Mouse (Mus musculus) MEL (cell line): Measurements from ENCODE around the gene Pisd. TPM values are rescaled to one million over a fixed set of nuclear protein-coding genes. Genes with fewer than 3 reads are reported as not detected.

Experiments used
- DNase-seq: peaks from one replicate; pipeline ENCODE4 v3.0.0; 2011; ENCODE audit warnings: low read depth, low spot score
- H3K27ac ChIP-seq: 2 replicates; pipeline ENCODE4 v1.5.1; 2012; ENCODE audit warnings: low read depth, mild to moderate bottlenecking, control low read depth, low read length, moderate library complexity; ENCODE audit not compliant: control insufficient read depth
- H3K27me3 ChIP-seq, 2 experiments: fragments of 150-350 bp in 1 of 2; sonication (generic) in 1 of 2; 2 replicates each; pipeline ENCODE4 v1.6.1; 2012; ENCODE audit warnings: low read length in 2 of 2, mild to moderate bottlenecking in 2 of 2, improper control_type of control experiment in 1 of 2, moderate library complexity in 1 of 2; ENCODE audit not compliant: insufficient read depth in 2 of 2, control insufficient read depth in 1 of 2
- H3K36me3 ChIP-seq, 2 experiments: 2 replicates each; pipeline ENCODE4 v1.6.1; 2012 to 2014; ENCODE audit warnings: low read length in 2 of 2, improper control_type of control experiment in 1 of 2, inconsistent platforms in 1 of 2, mild to moderate bottlenecking in 1 of 2; ENCODE audit not compliant: insufficient read depth in 2 of 2, control insufficient read depth in 1 of 2
- H3K4me1 ChIP-seq, 2 experiments: fragments of 150-350 bp in 1 of 2; sonication (generic) in 1 of 2; 2 replicates each; pipeline ENCODE4 v1.6.1; 2012; ENCODE audit warnings: low read length in 2 of 2, improper control_type of control experiment in 1 of 2, mild to moderate bottlenecking in 1 of 2; ENCODE audit not compliant: insufficient read depth in 2 of 2, control insufficient read depth in 1 of 2
- H3K4me3 ChIP-seq, 2 experiments: fragments of 150-350 bp in 1 of 2; sonication (generic) in 1 of 2; 2 replicates each; pipeline ENCODE4 v1.5.1; 2012; ENCODE audit warnings: low read depth in 2 of 2, low read length in 2 of 2, mild to moderate bottlenecking in 2 of 2, moderate library complexity in 2 of 2, control low read depth in 1 of 2, improper control_type of control experiment in 1 of 2; ENCODE audit not compliant: control insufficient read depth in 1 of 2, insufficient read depth in 1 of 2
- H3K79me2 ChIP-seq: 2 replicates; pipeline ENCODE4 v1.6.1; 2012; ENCODE audit warnings: mild to moderate bottlenecking, low read length, moderate library complexity; ENCODE audit not compliant: control insufficient read depth, poor library complexity, insufficient read depth
- H3K9ac ChIP-seq: 2 replicates; pipeline ENCODE4 v1.6.1; 2012; ENCODE audit warnings: low read depth, mild to moderate bottlenecking, control low read depth, low read length, moderate library complexity; ENCODE audit not compliant: control insufficient read depth, poor library complexity, severe bottlenecking
- H3K9me3 ChIP-seq: fragments of 150-350 bp; sonication (generic); replicated peaks from 2 replicates; pipeline ENCODE4 v1.6.1; 2012; ENCODE audit warnings: mild to moderate bottlenecking, low read length, improper control_type of control experiment, moderate library complexity; ENCODE audit not compliant: insufficient read depth
- BHLHE40 ChIP-seq: IDR thresholded peaks from 2 replicates; pipeline ENCODE4 v1.6.1; 2012; ENCODE audit warnings: low read depth, mild to moderate bottlenecking, inconsistent platforms, low read length, improper control_type of control experiment, borderline replicate concordance
- CHD1 ChIP-seq: IDR thresholded peaks from 2 replicates; pipeline ENCODE4 v1.6.1; 2012; ENCODE audit warnings: low read depth, mild to moderate bottlenecking, inconsistent platforms, low read length, improper control_type of control experiment
- CHD2 ChIP-seq: IDR thresholded peaks from 2 replicates; pipeline ENCODE4 v1.6.1; 2011; ENCODE audit warnings: low read length, improper control_type of control experiment
- CTCF ChIP-seq, 3 experiments: IDR thresholded peaks in 2 of 3; conservative IDR thresholded peaks in 1 of 3; 2 replicates each; pipeline ENCODE4 v1.5.1; 2011 to 2012; ENCODE audit warnings: low read length in 3 of 3, low read depth in 2 of 3, mild to moderate bottlenecking in 2 of 3, improper control_type of control experiment in 1 of 3, inconsistent platforms in 1 of 3, mixed read lengths in 1 of 3, moderate library complexity in 1 of 3; ENCODE audit not compliant: control insufficient read depth in 1 of 3, insufficient read depth in 1 of 3, poor library complexity in 1 of 3, severe bottlenecking in 1 of 3
- E2F4 ChIP-seq: IDR thresholded peaks from 2 replicates; pipeline ENCODE4 v1.6.1; 2011; ENCODE audit warnings: low read depth, low read length, improper control_type of control experiment, borderline replicate concordance
- ELF1 ChIP-seq: IDR thresholded peaks from 2 replicates; pipeline ENCODE4 v1.6.1; 2014; ENCODE audit warnings: low read depth, mild to moderate bottlenecking, inconsistent platforms, low read length, improper control_type of control experiment, moderate library complexity
- EP300 ChIP-seq, 2 experiments: IDR thresholded peaks; 2 replicates each; pipeline ENCODE4 v1.6.1; 2011; ENCODE audit warnings: improper control_type of control experiment in 2 of 2, low read length in 2 of 2, low read depth in 1 of 2, mild to moderate bottlenecking in 1 of 2
- ETS1 ChIP-seq: IDR thresholded peaks from 2 replicates; pipeline ENCODE4 v1.6.1; 2012; ENCODE audit warnings: low read depth, mild to moderate bottlenecking, inconsistent platforms, low read length, improper control_type of control experiment, moderate library complexity
- GABPA ChIP-seq: IDR thresholded peaks from 2 replicates; pipeline ENCODE4 v1.6.1; 2012; ENCODE audit warnings: low read depth, mild to moderate bottlenecking, inconsistent platforms, low read length, improper control_type of control experiment, moderate library complexity
- GATA1 ChIP-seq: IDR thresholded peaks from 2 replicates; pipeline ENCODE4 v1.6.1; 2011; ENCODE audit warnings: low read depth, low read length, improper control_type of control experiment
- HCFC1 ChIP-seq: IDR thresholded peaks from 2 replicates; pipeline ENCODE4 v1.6.1; 2012; ENCODE audit warnings: low read depth, mild to moderate bottlenecking, inconsistent platforms, low read length, improper control_type of control experiment, moderate library complexity
- JUND ChIP-seq: IDR thresholded peaks from 2 replicates; pipeline ENCODE4 v1.6.1; 2011; ENCODE audit warnings: low read depth, mild to moderate bottlenecking, improper control_type of control experiment, low read length
- KAT2A ChIP-seq: conservative IDR thresholded peaks from 2 replicates; pipeline ENCODE4 v1.6.1; 2012; ENCODE audit warnings: low read depth, low read length, improper control_type of control experiment, inconsistent platforms
- MAFK ChIP-seq: IDR thresholded peaks from 2 replicates; pipeline ENCODE4 v1.6.1; 2011; ENCODE audit warnings: low read depth, mild to moderate bottlenecking, low read length, improper control_type of control experiment, borderline replicate concordance
- MAX ChIP-seq: IDR thresholded peaks from 2 replicates; pipeline ENCODE4 v1.6.1; 2011; ENCODE audit warnings: low read length, improper control_type of control experiment
- MAZ ChIP-seq: IDR thresholded peaks from 2 replicates; pipeline ENCODE4 v1.6.1; 2012; ENCODE audit warnings: low read depth, mild to moderate bottlenecking, inconsistent platforms, low read length, improper control_type of control experiment
- MEF2A ChIP-seq: IDR thresholded peaks from 2 replicates; pipeline ENCODE4 v1.6.1; 2014; ENCODE audit warnings: low read depth, mild to moderate bottlenecking, inconsistent platforms, low read length, improper control_type of control experiment; ENCODE audit not compliant: poor library complexity, insufficient replicate concordance, severe bottlenecking; ENCODE audit errors: extremely low read depth
- MYB ChIP-seq: IDR thresholded peaks from 2 replicates; pipeline ENCODE4 v1.6.1; 2011; ENCODE audit warnings: mild to moderate bottlenecking, low read depth, low read length, improper control_type of control experiment
- MYC ChIP-seq: IDR thresholded peaks from 2 replicates; pipeline ENCODE4 v1.6.1; 2011; ENCODE audit warnings: low read depth, mild to moderate bottlenecking, low read length, improper control_type of control experiment, moderate library complexity
- NELFE ChIP-seq: IDR thresholded peaks from 2 replicates; pipeline ENCODE4 v1.6.1; 2011; ENCODE audit warnings: low read depth, low read length, improper control_type of control experiment
- NRF1 ChIP-seq: IDR thresholded peaks from 2 replicates; pipeline ENCODE4 v1.6.1; 2014; ENCODE audit warnings: low read depth, mild to moderate bottlenecking, inconsistent platforms, low read length, improper control_type of control experiment, moderate library complexity; ENCODE audit not compliant: poor library complexity, insufficient read depth, severe bottlenecking
- POLR2A ChIP-seq, 2 experiments: IDR thresholded peaks; 2 replicates each; pipeline ENCODE4 v1.6.1; 2011 to 2012; ENCODE audit warnings: low read length in 2 of 2, mild to moderate bottlenecking in 2 of 2, control low read depth in 1 of 2, improper control_type of control experiment in 1 of 2, low read depth in 1 of 2, moderate library complexity in 1 of 2; ENCODE audit not compliant: control insufficient read depth in 1 of 2, insufficient read depth in 1 of 2, poor library complexity in 1 of 2
- POLR2AphosphoS2 ChIP-seq: IDR thresholded peaks from 2 replicates; pipeline ENCODE4 v1.6.1; 2011; ENCODE audit warnings: low read length, improper control_type of control experiment
- POLR2AphosphoS5 ChIP-seq: IDR thresholded peaks from 2 replicates; pipeline ENCODE4 v1.6.1; 2012; ENCODE audit warnings: low read depth, borderline replicate concordance, mild to moderate bottlenecking, inconsistent platforms, low read length, moderate library complexity, mixed read lengths
- RCOR1 ChIP-seq: IDR thresholded peaks from 2 replicates; pipeline ENCODE4 v1.6.1; 2012; ENCODE audit warnings: low read depth, mild to moderate bottlenecking, inconsistent platforms, low read length, improper control_type of control experiment
- SIN3A ChIP-seq: IDR thresholded peaks from 2 replicates; pipeline ENCODE4 v1.6.1; 2012; ENCODE audit warnings: low read length, improper control_type of control experiment, inconsistent platforms
- SMC3 ChIP-seq: IDR thresholded peaks from 2 replicates; pipeline ENCODE4 v1.6.1; 2011; ENCODE audit warnings: low read depth, low read length, improper control_type of control experiment
- TAL1 ChIP-seq: IDR thresholded peaks from 2 replicates; pipeline ENCODE4 v1.6.1; 2012; ENCODE audit warnings: mild to moderate bottlenecking, inconsistent platforms, low read length, moderate library complexity, mixed read lengths
- TCF12 ChIP-seq: IDR thresholded peaks from 2 replicates; pipeline ENCODE4 v1.6.1; 2014; ENCODE audit warnings: low read depth, mild to moderate bottlenecking, inconsistent platforms, low read length, improper control_type of control experiment, moderate library complexity
- USF1 ChIP-seq: IDR thresholded peaks from 2 replicates; pipeline ENCODE4 v1.6.1; 2014; ENCODE audit warnings: low read depth, mild to moderate bottlenecking, inconsistent platforms, low read length, improper control_type of control experiment, moderate library complexity
- USF2 ChIP-seq, 2 experiments: IDR thresholded peaks; 2 replicates each; pipeline ENCODE4 v1.6.1; 2011 to 2012; ENCODE audit warnings: improper control_type of control experiment in 2 of 2, low read length in 2 of 2, borderline replicate concordance in 1 of 2, inconsistent platforms in 1 of 2, low read depth in 1 of 2, mild to moderate bottlenecking in 1 of 2; ENCODE audit not compliant: insufficient read depth in 1 of 2
- ZC3H11A ChIP-seq: IDR thresholded peaks from 2 replicates; pipeline ENCODE4 v1.6.1; 2012; ENCODE audit warnings: low read depth, mild to moderate bottlenecking, inconsistent platforms, low read length, improper control_type of control experiment
- ZKSCAN1 ChIP-seq: IDR thresholded peaks from 2 replicates; pipeline ENCODE4 v1.6.1; 2012; ENCODE audit warnings: low read depth, mild to moderate bottlenecking, inconsistent platforms, low read length, improper control_type of control experiment, moderate library complexity
- ZMIZ1 ChIP-seq: IDR thresholded peaks from 2 replicates; pipeline ENCODE4 v1.6.1; 2012; ENCODE audit warnings: low read depth, mild to moderate bottlenecking, inconsistent platforms, low read length, improper control_type of control experiment, moderate library complexity
- ZNF384 ChIP-seq: IDR thresholded peaks from 2 replicates; pipeline ENCODE4 v1.6.1; 2012; ENCODE audit warnings: low read depth, mild to moderate bottlenecking, inconsistent platforms, low read length, improper control_type of control experiment
- polyA plus RNA-seq, 2 experiments: library from polyadenylated mRNA; stranded (reverse) in 1 of 2; unstranded in 1 of 2; fragments of >175 nt in 1 of 2; fragments of >200 nt in 1 of 2; gene quantifications; 2 replicates each; pipeline versions ENCODE4 v1.2.1 to v1.2.4; 2012; ENCODE audit warnings: low replicate concordance in 2 of 2, low read depth in 1 of 2; ENCODE audit not compliant: insufficient read length in 2 of 2, insufficient read depth in 1 of 2, missing spikeins in 1 of 2
- total RNA-seq: library from RNA; depleted of rRNA; stranded (reverse); fragments of 300-350 nt; gene quantifications from 2 replicates; pipeline ENCODE4 v1.2.3, GENCODE M21; 2012; rRNA removed

Pisd gene
- total RNA-seq (57.4 and 59.5 TPM in 2 replicates), polyA plus RNA-seq (10 to 100 TPM; 70.1 to 76.3 TPM)

- H3K79me2 ChIP-seq = peaks cover 13% of the 10 kb centered on the region
- H3K4me3 ChIP-seq = peak within 1 kb of the TSS; percentile 80 to 96
- peaks cover 5 to 20% of the 10 kb centered on the region in 2 experiments for H3K36me3 ChIP-seq
- no peaks in the 10 kb centered on the region for H3K9me3 ChIP-seq
- peak within 1 kb of the TSS; percentile 75 for H3K9ac ChIP-seq
- peaks cover 10 to 13% of the 10 kb centered on the region in 2 experiments for H3K4me1 ChIP-seq
- H3K27me3 ChIP-seq = no peaks in the 10 kb centered on the region
- peak; percentile 98 for DNase-seq
- H3K27ac ChIP-seq = peak within 1 kb of the TSS; percentile 4; the same call in 1 of the 2 replicates
- peak; percentile 81 for TF ChIP-seq HCFC1
- TF ChIP-seq JUND = no peak
- TF ChIP-seq TAL1 = no peak
- no peak for TF ChIP-seq USF2 (IDR thresholded peaks at IDR 0.05; ENCODE audit: borderline replicate concordance in 1 of 2, insufficient read depth in 1 of 2, low read depth in 1 of 2, low read length in 2 of 2)
- TF ChIP-seq NRF1 = peak; percentile 60
- TF ChIP-seq MAFK = no peak
- no peak for TF ChIP-seq GATA1
- 0 out of 2 replicates have a peak, but pooled peaks have one; percentile 13 for TF ChIP-seq ZKSCAN1
- TF ChIP-seq USF1 = no peak
- no peak; the same call in 1 of the 2 replicates for TF ChIP-seq ZNF384
- no peak for TF ChIP-seq SMC3
- no peak for TF ChIP-seq MYB
- TF ChIP-seq POLR2AphosphoS5 = no peak
- TF ChIP-seq RCOR1 = 0 out of 2 replicates have a peak, but pooled peaks have one; percentile 46
- no peak for TF ChIP-seq CTCF (IDR thresholded peaks at IDR 0.05 in 2 of 3, conservative IDR thresholded peaks at IDR 0.05 in 1 of 3; ENCODE audit: control insufficient read depth in 1 of 3, insufficient read depth in 1 of 3, low read depth in 2 of 3, low read length in 3 of 3, poor library complexity in 1 of 3, severe bottlenecking in 1 of 3)
- TF ChIP-seq KAT2A = no peak
- TF ChIP-seq GABPA = no peak; the same call in 1 of the 2 replicates
- peak; percentile 85 for TF ChIP-seq MYC
- peak; percentile 98 for TF ChIP-seq POLR2AphosphoS2
- TF ChIP-seq POLR2A (IDR thresholded peaks at IDR 0.05; ENCODE audit: control insufficient read depth in 1 of 2, insufficient read depth in 1 of 2, low read depth in 1 of 2, low read length in 2 of 2, poor library complexity in 1 of 2) = peak; percentile 96 to 97
- TF ChIP-seq EP300 (IDR thresholded peaks at IDR 0.05; ENCODE audit: low read depth in 1 of 2, low read length in 2 of 2) = 0 out of 4 replicates have a peak, but pooled peaks of 1 of the 2 experiments have one; percentile 7
- TF ChIP-seq MAX = peak; percentile 73
- no peak for TF ChIP-seq ETS1
- TF ChIP-seq BHLHE40 = no peak
- no peak for TF ChIP-seq CHD2
- TF ChIP-seq MEF2A = 0 out of 2 replicates have a peak, but pooled peaks have one; percentile 20
- peak; percentile 97 for TF ChIP-seq NELFE
- peak; percentile 94 for TF ChIP-seq ZMIZ1
- no peak for TF ChIP-seq ZC3H11A
- no peak for TF ChIP-seq E2F4
- peak; percentile 44 for TF ChIP-seq TCF12
- TF ChIP-seq ELF1 = peak; percentile 97
- peak; percentile 85 for TF ChIP-seq SIN3A
- TF ChIP-seq MAZ = no peak
- TF ChIP-seq CHD1 = no peak
Observed at GRCm38 (mm10) chr5:32785313-32785915, at the start of gene Pisd. Gene Pisd (minus strand): TSS chr5:32785646.
